Mouse (Mus musculus) effector memory CD4-positive, alpha-beta T cell, adult 7 months (primary cell): ENCODE measurements around the gene Pdlim7. TPM values are rescaled to one million over a fixed set of nuclear protein-coding genes. Genes with fewer than 3 reads are reported as not detected.

Experiments used
- polyA plus RNA-seq: library from polyadenylated mRNA; unstranded; fragments of 100-300 nt; shearing (Covaris generic); gene quantifications from one replicate; pipeline ENCODE4 v1.2.1, GENCODE M21; 2017

Gene Pdlim7
- polyA plus RNA-seq: 8.9 TPM

GRCm38 (mm10) chr13:55513111-55513748 is at the start of gene Pdlim7:
Pdlim7 (minus strand) TSS chr13:55513676.

GRCm38 (mm10) chr13:55536194-55537175 is 23.0 kb upstream of the Pdlim7 start, which contains the start of gene Ddx41:
Ddx41 (minus strand) TSS chr13:55536658.

GRCm38 (mm10) chr13:55529198-55529915 is 15.9 kb upstream of the Pdlim7 start, which contains the start of gene Dok3:
Dok3 (minus strand) TSS chr13:55529296.

GRCm38 (mm10) chr13:55487578-55488498 is 25.6 kb downstream of the Pdlim7 start, which contains the start of gene Dbn1:
Dbn1 (minus strand) TSS chr13:55488111.

GRCm38 (mm10) chr13:55464027-55464884 is 49.2 kb downstream of the Pdlim7 start, which contains the start of gene Prr7:
Prr7 (plus strand) TSS chr13:55464267.

Other genes starting within 250 kb of the Pdlim7 start
- gene Prelid1, start 193.2 kb downstream of the Pdlim7 start, polyA plus RNA-seq: 261 TPM
- 90.2 TPM for gene Rab24, start 191.7 kb downstream of the Pdlim7 start, polyA plus RNA-seq
- not detected for gene Mxd3, start 183.9 kb downstream of the Pdlim7 start, polyA plus RNA-seq
- 148 TPM for gene Lman2, start 150.9 kb downstream of the Pdlim7 start, polyA plus RNA-seq
- gene Rgs14, start 143.9 kb downstream of the Pdlim7 start, polyA plus RNA-seq: 66.5 TPM
- gene Slc34a1, start 115.5 kb downstream of the Pdlim7 start, polyA plus RNA-seq: 0.28 TPM
- gene Pfn3, start 98.4 kb downstream of the Pdlim7 start, polyA plus RNA-seq: 0.82 TPM
- not detected for gene F12, start 86.9 kb downstream of the Pdlim7 start, polyA plus RNA-seq
- gene Grk6, start 68.6 kb downstream of the Pdlim7 start, polyA plus RNA-seq: 345 TPM
- gene Prr7, start 49.4 kb downstream of the Pdlim7 start, polyA plus RNA-seq: 8.0 TPM
- gene Dbn1, start 25.6 kb downstream of the Pdlim7 start, polyA plus RNA-seq: not detected
- not detected for gene Dok3, start 15.6 kb upstream of the Pdlim7 start, polyA plus RNA-seq
- 68.7 TPM for gene Ddx41, start 23.0 kb upstream of the Pdlim7 start, polyA plus RNA-seq
- gene Fam193b, start 57.4 kb upstream of the Pdlim7 start, polyA plus RNA-seq: 51.6 TPM
- gene Tmed9, start 60.1 kb upstream of the Pdlim7 start, polyA plus RNA-seq: 224 TPM
- 34.4 TPM for gene B4galt7, start 86.2 kb upstream of the Pdlim7 start, polyA plus RNA-seq
- 23.9 TPM for gene Caml, start 109.3 kb upstream of the Pdlim7 start, polyA plus RNA-seq
- 70.6 TPM for gene Ddx46, start 121.4 kb upstream of the Pdlim7 start, polyA plus RNA-seq
- 34.0 TPM for gene B230219D22Rik, start 179.4 kb upstream of the Pdlim7 start, polyA plus RNA-seq
- gene Txndc15, start 201.0 kb upstream of the Pdlim7 start, polyA plus RNA-seq: 29.3 TPM
- gene Pcbd2, start 213.7 kb upstream of the Pdlim7 start, polyA plus RNA-seq: 45.3 TPM